Mouse (Mus musculus) neural tube, embryonic 10.5 days (tissue): Measurements from ENCODE around the gene Mrtfb.

Source experiments
- DNase-seq: peaks from one replicate; pipeline ENCODE4 v3.0.0-alpha.2; 2017; ENCODE audit warnings: low spot score; ENCODE audit errors: extremely low spot score

The Mrtfb gene

DNA sequence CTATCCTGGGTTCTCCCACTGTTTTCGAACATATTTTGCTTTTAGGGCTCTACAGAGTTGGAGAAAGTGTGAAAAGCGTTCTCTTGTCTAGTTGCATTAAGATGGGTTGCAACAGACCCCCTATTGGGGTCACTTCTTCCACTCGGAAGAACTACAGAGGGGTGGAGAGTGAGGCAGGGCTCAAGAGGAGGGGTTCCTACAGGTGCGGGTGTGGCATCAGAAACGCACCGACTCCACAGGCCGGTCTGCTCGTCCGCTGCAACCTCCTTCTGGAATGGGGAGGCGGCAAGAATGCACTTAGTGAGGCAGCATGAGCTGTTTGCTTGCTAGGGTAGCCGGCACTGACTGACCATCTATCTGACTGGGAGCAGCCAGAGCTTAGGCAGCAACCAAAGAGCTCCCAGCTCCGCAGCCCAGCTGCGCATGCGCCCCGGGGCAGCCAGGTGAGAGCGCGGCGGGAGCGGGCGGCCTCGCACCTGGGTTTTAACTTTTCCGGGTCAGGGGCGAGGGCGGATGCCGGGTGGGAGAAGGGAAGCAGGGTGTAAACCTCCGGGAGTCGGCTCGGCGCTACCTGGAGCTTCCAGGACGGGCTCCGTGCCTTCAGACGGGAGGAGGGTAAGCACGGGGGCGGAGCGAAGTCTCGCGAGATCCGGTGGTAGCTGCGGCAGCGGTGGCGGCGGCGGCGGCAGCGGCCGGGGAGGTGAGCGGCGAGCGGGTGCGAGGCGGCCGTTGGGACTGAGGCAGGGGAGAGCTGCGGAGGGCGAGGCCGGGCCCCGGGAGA lies at the start of gene Mrtfb:
TSS of gene Mrtfb (plus strand) at position 627 of the 781 bp plus-strand sequence.
- DNase-seq = peak; percentile 94

DNA sequence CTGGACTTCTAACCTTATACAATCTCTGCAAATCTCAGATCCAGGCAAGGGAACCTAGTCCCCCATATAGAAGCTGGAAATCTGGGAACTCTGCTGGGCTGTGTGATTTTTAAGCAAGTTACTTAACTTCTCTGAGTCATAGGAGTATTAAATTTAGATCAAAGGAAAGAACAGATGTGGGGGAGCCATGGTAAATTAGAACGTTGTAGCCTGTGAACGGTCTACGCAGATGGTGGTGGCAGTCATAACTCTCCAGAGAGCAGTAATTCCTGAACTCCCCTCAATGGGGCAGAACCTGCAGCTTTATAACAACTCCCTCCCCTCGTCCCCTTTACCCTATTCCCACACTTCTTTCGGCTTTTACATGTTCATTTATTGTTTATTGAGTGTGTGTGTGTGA lies 48.6 kb upstream of the Mrtfb start:
- DNase-seq = no peak

DNA sequence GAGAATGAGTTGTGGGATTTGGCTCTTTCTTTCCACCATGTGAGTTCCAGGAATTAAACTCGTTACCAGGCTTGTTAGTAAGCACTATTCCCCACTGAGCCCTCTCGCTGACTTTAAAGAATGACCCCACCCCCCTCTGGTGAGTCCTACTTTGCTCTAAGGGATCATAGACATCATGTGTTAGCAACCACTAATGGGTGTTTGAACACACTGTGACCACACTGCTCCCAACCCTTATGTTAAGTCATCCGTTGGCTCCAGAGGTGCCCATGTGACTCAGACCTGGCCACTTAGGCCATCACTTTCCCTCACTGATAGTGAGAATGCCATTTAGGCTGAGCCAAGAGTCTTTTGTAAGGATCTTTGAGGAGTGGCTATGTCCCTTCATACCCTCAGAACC lies 48.2 kb upstream of the Mrtfb start:
- DNase-seq = no peak

DNA sequence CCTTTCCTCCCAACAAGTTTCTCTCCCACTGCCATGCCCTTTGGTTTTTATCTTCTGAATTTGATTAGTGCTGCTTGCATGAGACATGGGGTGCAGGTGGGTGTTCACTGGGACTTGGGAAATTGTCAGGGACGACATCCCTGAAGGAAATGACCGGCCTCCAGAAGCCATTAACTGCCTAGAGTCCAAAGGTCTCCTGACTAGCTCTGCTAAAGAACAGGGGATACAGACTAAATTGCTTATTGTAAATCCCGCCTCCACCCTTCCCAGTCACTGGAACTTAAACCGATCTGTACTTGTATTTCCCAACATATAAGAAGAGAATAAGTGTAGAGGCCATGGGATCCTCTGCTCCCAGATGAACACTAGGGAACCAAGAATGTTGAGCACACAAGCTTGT lies 43.5 kb upstream of the Mrtfb start:
- DNase-seq = no peak

DNA sequence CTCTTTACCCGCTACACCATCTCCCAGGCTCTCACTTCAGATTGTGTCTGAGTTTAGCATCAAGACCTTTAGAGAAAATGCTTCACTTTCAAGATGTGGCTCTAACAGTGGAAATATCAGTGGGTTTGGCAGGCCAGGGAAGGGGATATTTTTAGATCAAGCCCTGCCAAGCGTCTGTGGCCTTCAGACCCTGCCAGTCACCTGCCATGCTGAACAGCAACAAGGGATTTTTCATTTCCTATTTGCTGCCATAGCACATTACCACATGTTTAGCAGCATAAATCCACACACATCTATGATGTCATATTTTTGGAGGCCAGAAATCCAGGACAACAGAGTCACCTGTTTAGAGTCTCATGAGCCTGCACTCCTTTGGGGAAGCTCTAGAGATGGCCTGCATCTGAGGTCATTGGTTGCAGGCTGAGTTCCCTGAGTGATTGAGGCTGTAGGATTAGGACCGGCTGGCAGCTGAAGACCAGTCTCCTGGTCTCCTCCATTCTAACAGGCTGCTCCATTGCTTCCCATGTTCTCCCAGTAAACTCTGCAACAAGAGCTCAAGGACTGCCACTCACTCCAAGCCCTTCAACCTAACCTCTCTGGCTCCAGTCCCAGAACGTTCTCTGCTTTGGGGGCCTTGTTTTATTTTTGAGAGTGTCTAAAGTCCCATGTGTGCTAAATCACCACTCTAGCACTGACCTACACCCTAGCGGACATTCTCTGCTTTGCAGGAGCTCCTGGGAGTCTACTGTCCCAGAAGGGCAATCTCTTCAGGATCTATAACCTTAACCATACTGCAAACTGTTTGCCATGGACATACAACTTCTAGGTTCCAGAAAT lies 39.9 kb upstream of the Mrtfb start:
- no peak for DNase-seq

DNA sequence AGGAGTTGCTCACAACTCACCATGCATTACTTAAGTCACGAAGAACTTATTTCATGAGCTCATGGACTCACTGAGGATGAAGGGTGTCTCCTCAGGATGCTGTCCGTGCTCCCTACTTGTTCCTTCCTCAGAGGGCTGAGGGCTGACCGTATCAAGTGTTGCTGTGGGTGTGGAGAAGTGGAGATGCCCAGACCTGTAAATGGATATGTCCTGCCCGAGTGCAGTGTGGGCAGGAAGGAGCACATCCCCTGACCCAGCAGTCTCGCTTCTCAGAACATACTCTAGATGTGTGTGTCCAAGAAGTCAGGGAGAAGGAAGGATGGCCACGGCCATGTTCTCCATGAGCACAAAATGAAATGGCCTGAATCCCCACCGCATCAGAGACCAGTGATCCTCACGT lies 38.3 kb upstream of the Mrtfb start:
- DNase-seq = no peak

DNA sequence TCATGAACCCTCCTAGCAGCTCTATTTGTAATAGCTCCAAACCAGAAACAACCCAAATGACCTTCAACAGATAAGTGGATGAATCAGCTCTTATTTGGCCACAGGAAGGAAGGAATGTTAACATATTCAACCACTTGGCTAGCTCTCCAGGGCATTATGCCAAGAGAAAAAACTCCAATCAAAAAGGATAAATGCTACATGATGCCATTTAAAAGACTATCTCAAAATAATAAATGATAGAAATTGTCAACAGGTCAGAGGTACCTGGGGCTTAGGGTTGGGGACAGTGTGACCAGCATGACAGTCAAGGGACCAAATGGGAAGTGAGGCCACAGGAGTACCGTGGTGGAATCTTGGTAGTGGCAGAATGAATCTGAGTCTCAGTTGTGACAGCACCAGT lies 34.8 kb upstream of the Mrtfb start:
- no peak for DNase-seq

DNA sequence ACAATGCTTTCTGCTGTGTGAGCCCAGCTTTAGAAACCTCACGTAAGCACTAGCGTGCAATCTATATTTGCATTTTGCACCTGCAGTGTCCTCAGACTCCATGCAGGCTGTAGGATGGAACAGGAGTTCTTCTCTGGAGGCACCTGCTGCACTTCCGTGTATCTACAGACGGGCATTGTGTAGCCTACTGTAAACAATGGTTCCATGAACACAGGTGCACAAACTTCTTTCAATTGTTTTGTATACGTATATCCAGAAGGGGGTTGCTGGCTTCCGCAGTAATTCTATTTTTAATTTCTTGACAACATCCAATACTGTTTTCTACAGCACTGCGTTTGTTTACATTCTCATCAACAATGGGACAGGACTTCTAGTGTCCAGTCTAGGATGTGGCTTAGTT lies 24.2 kb upstream of the Mrtfb start:
- DNase-seq = no peak

DNA sequence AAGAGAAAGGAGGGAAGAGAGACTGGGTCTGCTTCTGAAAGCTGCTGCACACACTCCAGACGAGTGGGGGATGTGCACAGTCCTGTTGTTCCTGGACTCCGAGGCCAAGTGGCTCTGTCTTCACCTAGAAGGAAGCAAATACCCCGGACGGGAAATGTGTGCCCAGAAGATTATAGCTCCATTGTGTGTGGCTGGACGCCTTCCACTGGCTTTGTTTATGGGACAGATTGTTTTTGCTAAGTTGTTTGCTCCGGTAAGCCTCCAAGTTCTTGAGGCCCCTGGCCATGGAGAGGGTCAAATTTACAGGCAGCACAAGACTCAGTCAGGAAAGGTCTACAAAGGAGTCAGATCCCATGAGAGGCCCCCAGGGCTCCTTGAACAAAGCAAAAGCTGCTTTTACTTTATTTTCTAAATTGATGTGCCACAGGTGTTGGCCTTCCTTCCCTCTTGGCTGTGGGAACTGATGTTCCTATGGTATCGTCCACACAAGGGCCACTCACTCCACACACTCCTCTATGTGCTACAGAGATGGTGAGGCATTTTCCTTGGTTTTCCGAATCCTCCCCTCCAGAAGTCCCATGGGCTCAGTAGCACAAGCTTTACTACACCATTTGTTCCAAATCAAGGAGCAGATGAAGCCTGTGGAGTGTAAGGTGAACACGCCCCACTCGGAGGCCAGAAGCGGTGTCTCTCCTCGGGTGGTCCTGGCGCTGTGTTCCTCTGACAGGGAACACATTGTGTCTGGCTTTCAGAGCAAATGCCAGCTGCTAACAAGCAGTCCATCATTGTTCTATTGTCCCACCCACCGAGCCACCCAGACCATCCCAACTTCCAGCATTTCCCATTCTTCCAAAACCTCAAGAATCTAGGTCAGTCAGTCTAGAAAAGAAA lies 23.1 kb upstream of the Mrtfb start:
- DNase-seq = no peak

DNA sequence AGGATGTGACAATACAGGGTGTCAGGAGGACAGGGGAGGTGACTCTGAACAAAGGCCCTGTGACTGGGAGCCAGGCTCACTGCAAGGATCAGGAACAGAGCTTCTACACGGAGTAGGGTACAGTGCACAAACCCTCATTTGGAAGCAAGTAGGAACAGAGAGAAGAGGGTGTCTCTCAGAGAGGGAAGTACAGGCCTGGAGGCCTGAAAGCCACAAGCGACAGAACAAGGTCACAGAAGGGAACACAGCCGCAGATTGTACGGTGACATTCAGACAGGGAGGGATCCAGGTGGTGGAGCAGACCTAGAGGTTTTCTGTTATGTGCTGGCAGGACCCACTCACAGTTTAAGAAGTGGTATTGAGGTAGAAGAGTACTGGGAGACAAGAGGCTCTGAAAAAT lies 17.2 kb upstream of the Mrtfb start:
- DNase-seq = no peak

DNA sequence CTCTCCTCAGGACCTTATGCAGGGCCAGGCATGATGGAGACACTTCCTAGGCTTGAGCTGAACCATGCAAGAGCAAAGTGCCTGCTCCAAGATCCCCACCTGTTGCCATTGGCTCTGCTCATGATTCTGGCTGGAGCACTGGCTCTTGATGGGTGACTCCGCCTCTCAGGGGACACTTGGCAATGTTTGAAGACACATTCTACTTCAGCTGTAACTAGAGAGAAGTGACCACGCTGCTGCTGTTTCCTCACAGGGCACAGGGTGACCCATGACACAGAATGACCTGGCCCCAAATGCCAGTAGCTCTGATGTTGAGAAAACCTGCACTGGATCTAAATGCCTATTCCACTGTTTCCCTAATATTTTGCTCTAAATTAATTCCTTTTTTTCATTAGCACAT lies 16.7 kb upstream of the Mrtfb start:
- DNase-seq = no peak

DNA sequence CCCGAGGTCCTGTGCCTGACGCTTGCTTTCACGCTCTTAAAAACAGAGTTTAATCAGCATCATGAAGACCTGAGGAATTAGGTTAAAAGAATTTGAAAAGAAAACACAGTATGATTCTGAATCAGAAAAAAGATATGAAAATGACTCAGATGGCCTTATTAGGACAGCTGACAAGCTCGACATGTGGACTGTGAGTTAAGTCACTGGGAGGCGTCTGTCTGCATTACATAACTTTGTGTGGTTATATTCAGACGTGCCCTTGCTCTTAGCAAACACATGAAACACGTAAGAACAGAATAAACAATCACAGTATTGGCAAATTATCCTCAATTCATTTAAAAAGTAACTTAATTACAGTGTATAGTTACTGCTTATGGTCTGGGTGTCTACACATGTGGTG lies 16.0 kb upstream of the Mrtfb start:
- no peak for DNase-seq

DNA sequence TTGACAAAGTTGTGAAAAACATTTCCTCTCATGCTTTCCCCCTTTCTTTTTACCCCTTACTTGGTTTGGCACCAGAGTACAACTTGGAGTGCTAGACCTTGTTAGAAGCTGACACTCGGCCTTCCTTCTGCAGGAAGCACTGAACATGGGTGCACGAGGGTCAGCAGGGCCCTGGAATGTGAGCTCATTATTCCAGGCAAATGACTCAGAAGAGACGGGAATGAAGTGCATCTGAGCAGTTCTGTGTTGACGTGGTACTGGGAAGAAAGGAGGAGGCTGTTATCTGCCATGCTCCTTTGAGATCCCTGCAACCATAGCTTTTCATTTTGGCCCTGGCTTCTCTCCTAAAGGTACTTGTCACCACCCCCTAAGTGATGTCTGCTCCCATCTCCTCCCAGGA lies 10.6 kb upstream of the Mrtfb start:
- DNase-seq = no peak

DNA sequence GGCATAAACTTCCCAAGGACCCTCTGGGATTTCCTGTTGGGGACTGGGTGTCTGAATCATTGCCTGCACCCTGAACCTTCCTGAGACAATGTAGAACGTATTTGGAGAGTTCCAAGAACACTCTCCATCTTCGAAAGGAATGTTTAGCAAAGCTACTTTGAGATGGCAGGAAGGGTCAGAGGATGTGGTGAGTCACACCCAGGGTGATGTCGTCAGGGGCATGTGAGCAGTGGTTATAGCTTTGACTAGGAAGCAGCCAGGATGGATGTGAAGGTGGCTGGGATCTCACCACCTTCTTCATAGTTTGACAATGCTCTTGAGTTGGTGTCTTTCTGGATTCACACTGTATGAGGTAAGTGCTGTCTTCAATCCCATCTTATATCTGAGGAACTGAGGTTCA lies 9.4 kb upstream of the Mrtfb start:
- no peak for DNase-seq

DNA sequence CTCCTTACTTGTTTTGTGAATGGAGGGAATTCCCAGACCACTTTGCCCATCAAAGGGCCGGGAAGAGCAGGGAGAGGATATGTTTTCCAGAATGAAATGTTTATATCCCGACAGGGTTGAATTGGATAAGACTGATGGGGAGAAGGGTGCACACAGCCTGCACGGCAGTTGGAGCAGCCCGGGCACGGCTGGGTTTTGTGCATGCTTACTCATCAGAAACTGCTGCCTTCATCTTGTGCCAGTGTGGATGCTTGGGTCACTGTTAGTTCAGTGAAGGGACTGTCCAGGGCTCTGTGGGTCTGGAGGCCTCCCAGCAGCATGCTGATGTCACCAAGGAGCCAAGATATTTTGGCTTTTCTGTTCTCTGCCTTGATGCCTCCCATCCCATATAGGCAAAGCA lies 6.2 kb upstream of the Mrtfb start:
- DNase-seq = no peak

DNA sequence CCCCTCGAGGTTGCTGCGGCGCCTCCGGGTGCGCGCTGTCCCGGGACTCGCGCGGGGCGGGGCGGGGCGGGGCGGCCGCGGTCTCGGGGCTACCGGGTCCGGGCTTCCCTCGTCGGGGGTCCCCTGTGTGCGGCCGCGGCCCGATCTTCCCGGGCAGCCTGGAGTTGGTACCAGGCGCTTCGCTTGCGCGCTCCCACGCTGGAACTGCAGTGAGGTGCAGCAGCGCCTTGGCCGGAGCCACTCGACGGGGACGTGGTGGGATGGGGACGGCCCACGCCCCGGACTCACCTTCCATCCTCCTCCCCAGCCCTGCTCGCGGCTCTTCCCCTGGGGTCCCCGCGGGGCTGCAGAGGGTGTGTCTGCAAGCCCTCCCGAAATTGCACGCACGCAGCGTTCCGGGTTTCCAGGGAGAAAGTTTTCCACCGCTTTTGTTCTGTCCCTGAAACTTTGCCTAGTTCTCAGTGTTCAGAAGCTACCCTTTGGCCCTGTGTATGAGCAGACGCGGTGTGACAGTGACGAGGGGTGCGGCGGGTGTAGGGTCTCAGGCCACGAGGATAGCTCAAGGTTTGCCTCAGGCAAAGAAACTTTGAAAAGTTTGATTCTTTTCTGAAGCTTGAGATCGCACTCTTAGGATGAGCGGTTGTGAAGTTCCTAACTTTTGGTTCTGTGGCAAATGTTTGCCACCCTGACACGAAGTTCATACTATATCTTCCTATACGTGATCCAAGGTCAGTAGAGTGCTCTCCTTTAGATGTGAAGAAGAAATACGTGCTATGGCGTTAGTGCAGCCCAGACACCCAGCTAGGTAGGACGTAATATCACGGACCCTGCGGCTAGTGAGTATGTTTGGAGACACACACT lies 616 bp downstream of the Mrtfb start:
- peak; percentile 17 for DNase-seq

DNA sequence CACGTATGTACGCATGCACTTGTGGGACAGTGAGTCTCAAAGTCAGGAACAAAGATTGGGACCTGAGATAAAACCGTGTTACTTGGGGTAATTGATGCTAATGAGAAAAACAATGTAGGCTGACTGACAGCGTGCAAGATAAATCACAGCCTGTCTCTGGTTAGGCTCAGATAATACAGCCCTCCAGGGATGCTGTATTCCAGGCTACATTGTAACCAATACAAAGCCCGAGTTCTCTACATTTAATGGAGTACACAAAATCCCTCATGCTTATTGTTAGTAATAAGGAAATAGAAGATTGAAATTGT lies 1.2 kb downstream of the Mrtfb start:
- no peak for DNase-seq

DNA sequence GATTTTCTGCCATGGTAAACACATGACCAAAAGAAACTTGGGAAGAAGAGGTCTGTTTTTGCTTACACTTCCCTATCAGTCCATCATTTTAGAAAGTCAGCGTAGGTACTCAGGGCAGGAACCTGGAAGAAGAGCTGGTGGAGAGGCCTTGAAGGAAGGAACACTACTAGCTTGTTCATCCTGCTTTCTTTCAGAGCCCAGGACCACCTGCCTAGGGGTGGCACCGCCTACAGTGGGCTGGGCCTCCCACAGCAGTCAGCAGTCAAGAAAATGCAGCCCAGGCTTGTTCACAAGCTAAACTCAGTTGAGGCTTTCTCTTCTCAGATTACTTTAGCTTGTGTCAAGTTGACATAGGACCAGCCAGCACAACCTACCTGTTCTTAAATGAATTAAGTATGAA lies 2.7 kb downstream of the Mrtfb start:
- no peak for DNase-seq

DNA sequence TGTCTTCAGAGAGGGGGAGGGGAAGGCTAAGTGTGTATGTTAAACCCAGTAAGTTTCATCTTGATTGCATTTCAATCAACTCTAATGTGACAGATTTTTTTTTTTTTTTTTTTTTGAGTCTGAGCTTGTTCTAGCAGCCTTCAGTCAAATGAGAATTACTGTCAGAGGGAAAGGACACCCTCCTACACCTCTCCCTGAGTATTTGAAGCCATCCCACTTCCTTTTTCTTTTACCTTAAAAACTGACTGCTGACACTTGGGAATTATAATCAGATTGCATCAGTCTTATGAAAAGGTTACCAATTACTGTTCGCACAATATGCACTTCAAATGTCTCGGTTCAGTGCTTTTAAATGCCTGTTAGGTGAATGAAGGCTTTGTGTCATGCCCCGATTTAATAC lies 10.0 kb downstream of the Mrtfb start:
- no peak for DNase-seq

DNA sequence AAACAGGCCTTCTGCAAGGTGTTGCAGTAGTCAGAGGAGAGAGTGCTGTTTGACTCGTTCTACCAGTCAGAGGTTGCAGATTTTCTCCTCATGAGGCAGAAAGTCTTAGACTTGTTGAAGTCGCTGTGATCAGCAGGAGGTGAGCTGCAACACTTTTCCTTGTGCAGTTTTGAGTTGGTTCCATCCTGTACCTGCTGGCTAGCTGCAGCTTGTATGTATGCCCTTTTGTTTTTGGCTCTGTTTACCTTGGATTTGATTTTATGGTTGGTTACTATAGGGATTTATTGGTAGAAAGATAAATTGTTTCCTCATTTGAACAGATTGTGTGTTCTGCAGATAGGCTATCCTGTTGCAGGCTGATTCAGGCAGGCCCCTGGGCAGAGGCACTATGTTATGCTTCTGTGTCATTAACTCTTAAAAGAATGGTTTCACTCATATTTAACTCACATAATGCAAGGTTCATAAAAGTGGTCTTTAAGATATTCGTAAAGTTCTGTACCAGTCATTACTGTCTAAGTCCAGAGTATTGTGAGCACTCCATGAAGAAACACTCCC lies 11.1 kb downstream of the Mrtfb start:
- DNase-seq = no peak

DNA sequence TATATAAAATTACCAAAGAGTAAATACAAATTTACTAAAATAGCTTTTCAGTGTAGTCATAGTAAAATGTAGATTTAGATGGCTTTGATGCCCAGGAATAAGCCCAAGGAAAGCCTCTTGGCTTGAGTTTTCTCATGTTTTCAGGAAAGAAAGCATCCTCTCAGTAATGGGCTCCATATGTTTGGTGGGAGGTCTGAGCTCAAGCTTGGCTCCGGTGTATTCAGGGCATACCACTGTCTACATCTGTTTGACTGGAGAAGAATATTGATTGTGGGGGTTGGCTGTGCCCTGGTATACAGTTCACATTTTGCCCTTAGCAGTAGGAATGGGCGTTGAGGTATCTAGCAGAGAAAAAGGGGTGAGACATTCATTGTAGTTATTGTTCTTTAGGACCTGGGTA lies 13.1 kb downstream of the Mrtfb start:
- DNase-seq = no peak
